Mouse (Mus musculus): ENCODE measurements around the gene Clmn. TPM values are rescaled to one million over a fixed set of nuclear protein-coding genes. Genes with fewer than 3 reads are reported as not detected.

The Clmn gene
- total RNA-seq (2021): 1 to 10 TPM; 2.3 to 2.5 TPM
- long read RNA-seq, experiment 1, partial matches to known transcripts: 0 of 1 reads
- long read RNA-seq, experiment 1, other reads (novel, unspliced or antisense): 0 of 1 reads
- long read RNA-seq, experiment 2: 0 reads

DNA sequence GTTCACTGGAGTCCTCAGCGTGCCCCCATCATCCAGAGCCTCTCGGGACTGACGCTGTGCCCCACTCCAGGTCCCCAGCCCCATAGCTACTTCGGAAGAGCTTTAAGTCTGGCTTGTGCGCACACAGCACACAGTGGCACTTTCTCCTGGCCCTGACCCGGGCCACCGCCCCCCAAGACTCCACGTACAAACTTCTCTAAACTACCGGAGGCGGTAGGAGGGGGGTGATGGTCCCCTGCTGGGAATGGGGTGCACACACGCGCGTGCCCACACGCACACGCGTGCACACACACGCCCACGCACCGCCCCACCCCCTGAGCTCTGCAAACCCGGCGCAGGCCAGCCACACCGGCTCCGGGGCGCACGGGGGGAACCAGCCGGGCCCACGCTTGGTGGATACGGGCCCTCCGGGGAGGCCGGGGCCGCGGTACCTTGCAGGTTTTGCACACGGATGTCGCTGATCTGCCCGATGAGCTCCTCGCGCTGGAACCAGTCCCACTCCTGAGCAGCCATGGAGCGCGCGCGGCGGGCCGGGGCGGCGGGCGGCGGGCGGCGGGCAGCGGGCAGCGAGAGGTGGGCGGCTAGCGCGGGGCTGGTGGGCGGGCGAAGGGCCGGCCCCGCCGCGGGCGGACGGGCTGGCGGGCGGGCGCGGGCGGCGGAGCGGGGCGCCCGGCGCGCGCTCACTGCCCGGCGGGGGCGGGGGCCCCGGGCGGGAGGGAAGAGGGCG is at the start of gene Clmn:
TSS of gene Clmn (minus strand) at position 638 of the 727 bp plus-strand sequence.
- intact Hi-C loops (cut with DNase I; ENCODE audit: low total_unique reads): no loop called here
- DNase-seq: peak; percentile 42

DNA sequence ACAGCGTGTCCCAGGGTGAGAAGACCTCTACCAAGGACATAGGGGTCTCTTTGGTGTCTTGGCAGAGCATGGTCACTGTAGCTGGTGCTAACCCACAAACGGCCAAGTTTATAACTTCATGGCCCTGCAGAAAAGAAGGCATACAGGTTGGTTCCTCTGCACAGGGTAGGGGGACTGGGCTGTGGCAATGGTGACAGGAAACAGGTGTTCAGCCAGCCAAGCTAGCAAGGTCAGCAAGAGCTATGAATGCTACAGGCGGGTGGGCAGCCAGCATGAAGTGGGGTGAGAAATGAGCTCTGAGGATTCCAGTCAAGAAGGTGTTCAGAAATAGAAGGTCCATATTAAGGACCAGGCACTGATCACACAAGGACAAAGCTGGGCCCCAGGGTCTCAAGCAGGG is 48.1 kb upstream of the Clmn start:
- DNase-seq: no peak
- intact Hi-C loops (cut with DNase I; ENCODE audit: low total_unique reads): no loop called here

DNA sequence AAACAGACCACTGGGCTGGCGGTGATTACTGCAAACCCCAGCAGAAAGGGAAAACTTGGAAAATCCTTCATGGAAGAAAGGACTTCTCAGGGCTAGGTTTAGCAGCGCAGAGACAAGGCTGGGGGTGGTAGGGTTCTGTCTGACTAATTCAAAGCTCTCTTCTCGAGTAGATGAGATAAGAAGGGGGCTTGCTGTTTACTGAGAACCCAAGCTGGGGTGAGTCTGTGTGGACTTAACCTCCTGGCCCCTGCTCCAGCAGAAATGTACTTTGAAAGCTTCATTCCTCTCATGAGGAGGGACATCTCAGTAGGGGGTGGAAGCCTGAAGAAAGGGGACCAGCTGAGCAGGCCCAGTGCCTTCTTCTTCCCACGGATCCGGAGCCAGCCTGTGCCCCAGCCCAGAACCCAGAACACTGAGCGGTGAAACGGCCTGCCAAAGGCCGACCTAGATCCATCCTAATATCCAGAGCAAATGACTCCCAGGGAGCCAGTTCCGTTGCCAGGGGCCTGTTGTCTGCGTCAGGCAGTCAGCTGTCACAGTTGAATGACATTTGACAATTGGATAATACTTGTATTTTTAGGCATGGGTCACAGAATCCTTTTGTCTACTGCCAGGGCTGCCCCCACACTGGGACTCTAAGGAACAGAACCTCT is 47.5 kb upstream of the Clmn start:
- peak; percentile 17 for DNase-seq
- intact Hi-C loops (cut with DNase I; ENCODE audit: low total_unique reads): no loop called here

DNA sequence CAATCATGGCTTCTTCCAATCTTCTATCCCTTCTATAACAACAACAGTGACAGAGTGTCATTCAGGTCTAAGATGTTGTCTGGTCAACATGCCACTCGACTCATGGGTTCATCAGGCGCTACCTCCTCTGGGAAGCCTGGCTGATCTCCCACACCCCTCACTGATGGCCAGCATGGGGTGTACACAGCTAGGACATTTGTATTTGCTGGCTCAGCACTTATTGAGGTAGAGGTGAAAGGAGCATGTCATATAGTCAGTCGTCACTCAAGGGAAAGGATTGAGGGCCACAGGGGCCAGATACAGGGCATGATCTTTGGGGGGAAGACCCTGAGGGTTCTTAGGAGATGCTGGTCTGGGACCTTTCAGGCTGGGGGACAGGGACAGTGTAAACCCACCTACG is 44.9 kb upstream of the Clmn start:
- intact Hi-C loops (cut with DNase I; ENCODE audit: low total_unique reads): no loop called here
- DNase-seq: no peak

DNA sequence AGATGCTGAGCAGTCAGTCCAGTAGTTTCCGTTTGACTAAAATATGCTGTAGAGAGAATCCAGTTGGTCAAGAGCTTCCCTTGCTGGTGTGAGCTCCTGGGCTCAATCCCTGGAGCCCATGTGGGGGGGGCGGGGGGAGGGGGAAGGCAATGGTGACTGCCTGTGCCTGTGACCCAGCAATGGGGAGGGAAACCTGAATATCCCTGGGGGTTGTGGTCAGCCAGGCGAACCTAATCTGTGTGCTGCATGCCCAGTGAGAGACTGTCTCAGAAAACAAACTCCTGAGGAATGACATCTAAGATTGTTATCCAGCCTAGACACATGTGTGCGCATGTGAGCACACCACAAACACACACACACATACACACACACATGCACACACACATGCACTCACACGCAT is 44.1 kb upstream of the Clmn start:
- no peak for DNase-seq
- intact Hi-C loops (cut with DNase I; ENCODE audit: low total_unique reads): no loop called here

DNA sequence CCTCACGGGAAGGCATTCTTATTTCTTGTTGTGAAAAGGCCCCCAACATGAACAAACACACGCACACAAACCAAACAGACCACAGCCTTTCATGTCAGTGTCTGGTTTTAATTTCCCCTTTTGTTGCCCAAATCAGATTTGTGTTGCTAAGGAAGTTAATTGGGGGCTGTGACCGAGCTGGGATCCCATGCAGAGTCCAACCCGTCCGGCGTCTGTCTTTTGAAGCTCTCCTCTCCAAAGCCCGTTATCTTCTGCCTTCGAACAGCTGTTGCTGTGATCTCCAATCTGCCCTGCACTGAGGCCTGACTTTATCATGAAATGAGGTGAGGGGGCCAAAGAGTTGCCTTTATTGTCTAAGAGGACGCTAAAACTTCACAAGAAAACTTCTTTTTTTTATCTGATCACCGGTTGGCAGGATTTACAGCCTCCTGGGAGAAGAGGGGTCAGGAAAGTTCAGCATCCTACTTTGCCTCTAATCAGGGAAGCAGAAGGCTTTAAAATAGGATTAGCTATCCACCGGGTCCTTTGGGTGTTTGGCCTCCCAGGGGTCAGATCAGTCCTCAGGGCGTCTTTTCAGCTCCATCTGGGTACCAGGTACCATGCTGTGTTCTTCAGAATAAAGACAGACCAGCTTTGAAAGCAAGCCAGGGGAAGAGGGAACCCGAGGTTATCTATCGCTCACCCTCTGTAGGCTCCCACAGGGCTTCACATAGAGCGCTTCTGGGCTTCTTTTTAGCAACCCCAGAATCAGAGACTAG is 43.3 kb upstream of the Clmn start:
- DNase-seq: no peak
- intact Hi-C loops (cut with DNase I; ENCODE audit: low total_unique reads): no loop called here

DNA sequence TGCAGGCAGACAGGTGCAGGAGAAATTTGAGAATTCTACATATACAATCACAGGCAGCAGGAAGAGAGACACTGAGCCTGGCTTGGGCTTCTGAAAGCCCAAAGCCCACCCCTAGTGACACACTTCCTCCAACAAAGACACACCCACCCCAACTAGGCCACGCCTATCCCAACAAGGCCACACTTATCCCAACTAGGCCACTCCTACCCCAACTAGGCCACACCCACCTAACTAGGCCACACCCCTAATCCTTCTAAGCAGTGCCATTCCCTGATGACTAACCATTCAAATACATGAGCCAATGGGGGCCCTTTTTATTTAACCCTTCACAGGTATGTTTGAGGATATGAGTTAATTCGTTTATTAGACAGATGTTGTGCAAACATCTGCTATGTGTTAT is 42.3 kb upstream of the Clmn start:
- intact Hi-C loops (cut with DNase I; ENCODE audit: low total_unique reads): no loop called here
- DNase-seq: no peak

DNA sequence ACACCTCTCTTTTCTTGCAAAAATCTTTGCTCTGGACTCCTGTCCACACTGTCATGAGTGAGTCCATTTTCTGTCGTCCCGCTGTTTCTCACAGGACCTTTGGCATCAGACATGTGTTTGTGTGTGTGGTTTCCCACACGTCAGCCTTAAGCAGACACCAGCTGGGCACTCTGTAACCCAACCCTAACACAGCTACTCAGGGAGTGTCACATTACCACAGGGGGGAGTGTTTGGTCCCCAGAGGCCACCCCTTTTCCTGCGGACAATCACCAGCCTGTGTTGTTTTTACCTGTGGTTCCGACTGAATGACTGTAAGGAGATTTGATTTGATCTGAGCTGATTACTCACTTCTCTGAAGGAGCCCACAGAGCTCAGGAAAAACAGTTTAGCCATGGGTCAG is 39.3 kb upstream of the Clmn start:
- no peak for DNase-seq
- intact Hi-C loops (cut with DNase I; ENCODE audit: low total_unique reads): no loop called here

DNA sequence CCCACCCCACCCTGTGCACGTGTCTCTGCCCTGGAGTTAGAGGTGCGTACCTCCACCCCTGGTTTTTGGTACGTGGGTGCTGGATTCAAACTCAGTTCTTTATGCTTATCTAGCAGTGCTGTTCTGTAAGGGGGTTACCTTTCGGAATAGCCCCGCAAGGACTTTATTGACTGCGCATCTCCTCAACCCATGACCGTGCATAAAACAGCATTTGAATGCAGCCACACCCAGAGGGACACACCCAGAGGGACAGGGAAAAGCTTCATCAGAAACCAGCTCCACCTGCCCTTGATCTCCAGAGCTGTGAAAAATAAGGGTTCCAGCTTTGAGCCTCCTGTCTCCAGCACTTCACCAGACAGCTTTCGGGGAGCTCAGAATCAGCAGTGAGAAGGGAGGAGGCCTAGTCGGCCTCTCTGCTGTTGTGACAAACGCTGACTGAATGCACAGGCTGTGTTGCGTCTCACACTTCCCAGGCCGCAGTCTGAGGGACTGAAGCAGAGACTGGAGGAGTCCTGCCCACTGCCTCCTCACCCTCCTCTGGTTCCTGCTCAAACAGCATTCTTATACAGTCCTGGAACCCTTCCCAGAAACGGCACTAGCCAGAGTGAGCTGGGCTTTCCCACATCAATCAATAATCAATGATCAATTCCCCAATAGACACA is 37.6 kb upstream of the Clmn start:
- intact Hi-C loops (cut with DNase I; ENCODE audit: low total_unique reads): no loop called here
- no peak for DNase-seq

DNA sequence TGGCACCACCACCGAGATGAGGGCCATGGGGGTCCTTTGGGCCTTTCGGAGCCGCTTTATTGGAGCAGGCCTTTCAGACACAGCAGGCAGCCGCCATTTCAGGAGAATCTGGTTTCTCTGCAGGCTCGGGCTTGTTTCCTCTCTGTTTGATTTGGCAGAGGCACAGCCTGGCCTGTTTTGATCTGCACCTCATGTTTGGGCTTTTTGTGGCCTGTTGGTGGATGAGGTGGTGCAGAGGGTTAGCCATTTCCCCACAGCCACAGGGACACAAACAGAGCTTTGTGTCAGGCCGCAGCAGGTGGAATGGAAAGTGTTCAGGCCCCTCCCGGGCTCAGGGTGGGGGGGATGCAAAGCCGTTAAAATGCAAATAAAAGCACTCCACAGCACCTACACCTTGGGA is 36.4 kb upstream of the Clmn start:
- DNase-seq: no peak
- intact Hi-C loops (cut with DNase I; ENCODE audit: low total_unique reads): no loop called here

DNA sequence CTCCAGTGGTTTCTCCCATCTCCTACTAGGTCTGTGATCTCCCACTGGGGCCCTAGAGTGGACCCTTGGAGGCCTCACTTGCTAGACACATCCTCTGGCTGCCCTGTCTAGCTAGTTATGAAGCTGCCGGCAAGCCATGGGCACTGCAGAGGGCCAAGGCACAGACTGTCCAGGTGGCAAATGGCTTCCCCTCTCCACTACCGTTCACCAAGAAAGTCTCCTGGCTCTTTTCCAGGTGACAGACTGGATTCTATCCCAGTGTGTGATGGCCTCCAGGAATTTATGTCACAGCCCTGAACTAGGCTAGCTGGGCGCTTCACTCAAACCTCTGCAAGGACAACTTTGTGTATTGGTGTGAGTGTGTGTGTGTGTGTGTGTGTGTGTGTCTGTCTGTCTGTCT is 35.0 kb upstream of the Clmn start:
- intact Hi-C loops (cut with DNase I; ENCODE audit: low total_unique reads): no loop called here
- peak; percentile 43 for DNase-seq

DNA sequence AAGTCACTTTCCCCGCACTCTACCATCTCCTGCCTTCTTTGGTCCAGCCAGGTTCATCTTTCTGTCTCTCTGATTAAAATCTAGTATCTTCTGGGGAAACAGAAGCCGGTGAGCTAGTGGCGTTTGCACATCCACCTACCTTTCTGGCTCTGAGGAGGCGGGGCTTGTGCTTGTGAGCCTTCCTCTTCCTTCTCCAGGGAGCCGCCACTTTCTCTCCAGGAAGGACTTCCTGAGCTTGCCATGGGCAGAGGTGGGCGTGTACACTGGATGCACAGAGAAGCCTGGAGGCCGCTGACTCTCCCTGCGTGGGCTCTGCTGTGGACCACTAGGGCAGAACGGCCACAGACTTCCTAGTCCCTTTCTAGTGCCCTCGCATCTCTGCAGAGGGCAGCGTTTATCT is 34.3 kb upstream of the Clmn start:
- DNase-seq: no peak
- intact Hi-C loops (cut with DNase I; ENCODE audit: low total_unique reads): no loop called here

DNA sequence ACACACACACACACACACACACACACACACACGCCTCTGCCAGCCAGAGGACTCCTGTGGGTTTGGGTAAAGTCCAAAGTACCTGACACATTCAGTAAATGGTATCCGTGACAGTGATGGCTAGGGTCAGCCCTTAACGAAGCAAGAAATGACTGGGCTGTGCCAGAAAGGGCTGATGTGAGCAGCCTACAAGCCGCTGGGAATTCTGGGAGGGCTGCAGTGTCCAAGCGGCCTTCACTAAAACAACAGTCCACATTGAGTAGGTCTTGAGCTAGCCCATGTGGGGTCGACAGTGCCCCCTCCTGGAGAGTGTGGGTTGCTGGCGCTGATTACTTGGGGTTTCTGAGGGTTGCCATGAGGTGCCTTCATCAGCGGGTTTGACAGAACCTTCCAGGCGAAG is 33.8 kb upstream of the Clmn start:
- no peak for DNase-seq
- intact Hi-C loops (cut with DNase I; ENCODE audit: low total_unique reads): no loop called here

DNA sequence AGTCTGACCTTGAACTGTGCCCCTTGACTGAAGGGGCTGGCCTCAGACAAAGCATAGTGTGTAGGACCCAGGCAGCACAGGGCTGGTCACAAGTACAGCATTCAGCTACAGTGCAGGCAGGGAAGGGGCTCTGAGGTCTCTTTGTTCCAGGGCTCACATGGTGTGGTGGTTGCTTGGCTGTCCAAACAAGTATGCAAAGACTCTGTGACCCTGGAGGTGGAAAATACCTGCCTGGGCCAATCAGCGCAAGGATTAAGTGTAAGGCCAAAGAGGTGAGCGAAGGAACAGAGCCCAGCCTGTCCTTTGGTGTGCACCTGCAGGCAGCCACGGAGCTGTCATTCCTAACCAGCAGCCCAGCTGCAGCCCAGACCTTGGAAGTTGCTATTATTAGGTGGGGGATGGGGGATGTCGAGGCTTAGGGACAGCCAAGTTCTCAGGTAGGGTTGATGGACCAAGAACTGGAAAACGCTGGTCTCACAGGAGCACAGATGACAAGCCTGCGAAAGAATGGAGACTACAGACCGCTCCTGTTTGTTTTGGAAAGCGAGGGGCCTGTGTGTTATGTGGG is 32.3 kb upstream of the Clmn start:
- DNase-seq: no peak
- intact Hi-C loops (cut with DNase I; ENCODE audit: low total_unique reads): no loop called here

DNA sequence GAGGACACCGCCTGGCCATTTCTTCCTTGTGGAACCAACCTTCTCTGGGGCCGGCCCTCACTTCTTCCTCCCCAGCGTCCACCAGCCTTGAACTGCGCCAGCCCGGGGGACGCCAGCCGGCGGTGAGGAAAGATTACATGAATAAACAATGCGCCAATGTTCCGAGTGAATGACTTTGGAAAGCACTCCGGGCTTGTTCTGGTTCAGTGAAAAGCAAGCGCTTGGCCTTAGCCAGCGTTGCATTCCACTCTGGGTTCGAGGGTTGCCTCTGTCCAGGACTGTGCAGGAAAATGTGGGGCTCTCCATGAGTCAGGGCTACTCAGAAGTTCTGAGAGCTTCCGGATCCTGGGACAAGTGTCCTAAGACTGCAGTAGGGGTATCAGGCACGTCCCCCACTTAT is 31.8 kb upstream of the Clmn start:
- DNase-seq: no peak
- intact Hi-C loops (cut with DNase I; ENCODE audit: low total_unique reads): no loop called here

DNA sequence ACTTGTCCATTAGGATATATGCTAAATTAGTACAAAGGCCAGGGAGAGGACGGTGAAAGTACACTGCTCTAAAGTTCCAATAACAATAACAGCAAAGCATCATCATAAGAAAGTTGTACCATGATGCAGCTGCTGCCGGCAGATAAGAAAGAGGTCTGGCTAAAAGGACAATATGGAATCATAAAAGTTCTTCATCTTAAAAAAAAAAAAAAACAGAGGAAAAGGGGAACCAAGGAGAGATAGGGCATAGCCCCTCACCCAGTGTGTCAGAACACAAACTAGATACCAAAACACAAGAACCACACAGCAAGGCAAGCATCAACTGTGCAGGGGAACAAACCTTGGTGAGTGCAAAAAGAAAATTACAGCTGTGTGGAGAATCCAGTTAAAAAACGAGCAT is 27.4 kb upstream of the Clmn start:
- intact Hi-C loops (cut with DNase I; ENCODE audit: low total_unique reads): no loop called here
- no peak for DNase-seq

DNA sequence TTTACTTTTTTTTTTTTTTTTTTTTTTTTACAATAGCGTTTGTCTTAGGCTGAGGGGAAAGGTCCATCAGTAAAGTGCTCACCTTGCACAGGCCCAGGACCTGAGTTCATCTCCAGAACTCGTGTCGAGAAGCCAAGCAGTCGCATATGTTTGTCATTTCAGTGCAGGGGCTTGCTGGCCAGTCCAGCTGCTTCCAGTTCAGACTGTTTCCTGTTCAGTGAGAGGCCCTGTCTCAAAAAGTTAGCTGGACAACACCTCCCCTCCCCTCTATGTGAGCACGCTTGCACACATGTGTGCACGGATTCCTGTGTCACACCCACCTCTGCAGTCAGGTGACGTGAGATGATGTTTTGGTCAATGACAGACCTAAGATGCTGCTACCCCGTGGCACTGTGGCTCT is 25.2 kb upstream of the Clmn start:
- intact Hi-C loops (cut with DNase I; ENCODE audit: low total_unique reads): no loop called here
- no peak for DNase-seq

DNA sequence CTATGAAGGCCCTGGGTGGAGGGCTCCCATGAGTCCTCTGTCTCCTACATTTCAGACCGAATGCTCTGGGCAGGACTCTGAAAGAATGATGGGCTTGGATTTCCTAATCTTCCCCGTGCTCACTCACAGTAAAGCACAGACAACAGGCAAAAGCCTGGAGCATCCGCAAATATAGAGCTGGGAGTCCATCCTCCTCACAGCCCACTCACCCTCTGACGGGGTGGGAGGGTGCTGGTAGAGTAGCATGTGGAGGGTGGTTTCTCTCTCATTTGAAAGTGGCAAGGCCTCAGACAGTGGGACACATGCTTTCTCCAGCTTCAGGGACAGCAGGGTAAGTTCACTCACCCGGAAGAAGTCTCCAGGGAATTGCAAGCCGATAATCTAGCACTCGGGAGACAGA is 21.2 kb upstream of the Clmn start:
- no peak for DNase-seq
- intact Hi-C loops (cut with DNase I; ENCODE audit: low total_unique reads): no loop called here

DNA sequence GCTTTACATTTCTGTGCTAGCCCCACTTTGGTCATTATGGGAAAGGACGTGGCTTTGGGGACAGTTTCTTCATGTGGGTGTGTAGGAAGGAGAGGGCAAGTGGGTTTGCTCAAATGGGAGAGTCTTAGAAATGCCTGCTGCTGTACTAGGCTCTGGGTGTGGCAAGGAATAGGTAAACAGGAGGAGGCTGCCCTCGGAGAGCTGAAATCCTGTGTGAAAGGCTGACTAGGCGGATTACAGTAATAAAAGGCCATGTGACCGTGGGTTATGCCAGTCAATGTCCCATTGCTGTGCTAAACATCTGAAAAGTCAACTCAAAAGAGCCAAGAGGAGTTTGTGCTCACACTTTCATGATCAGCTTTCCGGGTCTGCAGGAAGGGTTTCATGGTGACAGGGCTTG is 17.7 kb upstream of the Clmn start:
- intact Hi-C loops (cut with DNase I; ENCODE audit: low total_unique reads): no loop called here
- no peak for DNase-seq

DNA sequence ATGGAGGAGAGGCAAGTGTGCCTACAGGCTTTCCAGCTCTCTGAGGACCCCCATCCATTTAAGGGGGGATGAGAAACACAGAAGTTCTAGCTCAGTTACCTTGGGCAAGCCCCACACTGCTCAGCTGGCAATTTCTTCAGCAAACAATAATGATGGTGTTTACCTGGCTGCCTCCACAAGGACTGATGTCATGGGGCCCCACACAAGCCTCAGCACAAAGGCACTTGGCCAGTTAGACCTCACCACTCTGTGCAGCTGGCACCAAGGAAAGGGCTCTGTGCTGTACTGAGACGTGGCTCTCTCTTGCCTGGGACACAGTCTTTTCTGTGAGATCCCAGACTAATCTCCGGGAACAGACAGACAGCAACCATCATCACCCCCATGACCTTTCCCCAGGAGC is 17.2 kb upstream of the Clmn start:
- intact Hi-C loops (cut with DNase I; ENCODE audit: low total_unique reads): no loop called here
- DNase-seq: no peak
